Mouse (Mus musculus) bone marrow macrophage, adult 2 months (primary cell): ENCODE measurements at regions not wholly inside any gene's neighbourhood (a gene's known extent, or its start where the extent isn't known, plus 50 kb on each side); places are given as distances from the start of the nearest gene placed in this dataset.

ENCODE experiments used
- CTCF ChIP-seq: IDR thresholded peaks from 2 replicates; pipeline ENCODE4 v1.5.1; 2012; ENCODE audit warnings: low read depth, mild to moderate bottlenecking, low read length, moderate library complexity
- POLR2A ChIP-seq: IDR thresholded peaks from 2 replicates; pipeline ENCODE4 v1.6.1; 2012; ENCODE audit warnings: mild to moderate bottlenecking, low read depth, low read length, borderline replicate concordance

GRCm38 (mm10) chr12:77151471-77151870 lies 86.5 kb upstream of the Fut8 start:
- TF ChIP-seq CTCF (no peak), POLR2A (no peak)
